Mouse (Mus musculus) CH12.LX (cell line): Measurements from ENCODE around the gene B3gnt2. TPM values are rescaled to one million over a fixed set of nuclear protein-coding genes. Genes with fewer than 3 reads are reported as not detected.

Experiments used
- DNase-seq: peaks from one replicate; pipeline ENCODE4 v3.0.0-alpha.2; 2013; ENCODE audit errors: extremely low read depth
- H3K27ac ChIP-seq: 2 replicates; pipeline ENCODE4 v1.5.1; 2012; ENCODE audit warnings: low read depth, mild to moderate bottlenecking, control low read depth, moderate library complexity; ENCODE audit not compliant: insufficient read depth
- H3K27me3 ChIP-seq: replicated peaks from 2 replicates; pipeline ENCODE3; 2012; ENCODE audit warnings: inconsistent platforms
- H3K36me3 ChIP-seq, 2 experiments: replicated peaks in 1 of 2; 2 replicates each; pipeline versions ENCODE3 to v1.6.1; 2012; ENCODE audit warnings: inconsistent platforms in 1 of 2, low read length in 1 of 2, mild to moderate bottlenecking in 1 of 2, mixed read lengths in 1 of 2, moderate library complexity in 1 of 2; ENCODE audit not compliant: control insufficient read depth in 1 of 2, insufficient read depth in 1 of 2
- H3K4me1 ChIP-seq, 2 experiments: 2 replicates each; pipeline ENCODE4 v1.6.1; 2012; ENCODE audit warnings: inconsistent platforms in 1 of 2, moderate library complexity in 1 of 2; ENCODE audit not compliant: insufficient read depth in 2 of 2, control insufficient read depth in 1 of 2
- H3K4me2 ChIP-seq: 2 replicates; pipeline ENCODE4 v1.6.1; 2012; ENCODE audit warnings: low read depth, mild to moderate bottlenecking, control low read depth; ENCODE audit not compliant: poor library complexity, insufficient read depth, severe bottlenecking
- H3K4me3 ChIP-seq, 3 experiments: fragments of 150-350 bp in 1 of 3; sonication (generic) in 1 of 3; replicated peaks in 1 of 3; 2 replicates each; pipeline versions ENCODE3 to v1.5.1; 2011 to 2012; ENCODE audit warnings: low read depth in 2 of 3, low read length in 2 of 3, mild to moderate bottlenecking in 2 of 3, moderate library complexity in 2 of 3, control low read depth in 1 of 3, improper control_type of control experiment in 1 of 3, inconsistent platforms in 1 of 3, mixed read lengths in 1 of 3; ENCODE audit not compliant: poor library complexity in 1 of 3
- H3K79me2 ChIP-seq: replicated peaks from 2 replicates; pipeline ENCODE4 v1.6.1; 2012; ENCODE audit warnings: mild to moderate bottlenecking, moderate library complexity; ENCODE audit not compliant: control insufficient read depth, poor library complexity, insufficient read depth, severe bottlenecking; ENCODE audit errors: extremely low read depth
- H3K9ac ChIP-seq: 2 replicates; pipeline ENCODE4 v1.6.1; 2012; ENCODE audit warnings: low read depth, mild to moderate bottlenecking, control low read depth, moderate library complexity; ENCODE audit not compliant: insufficient read depth
- H3K9me3 ChIP-seq: replicated peaks from 2 replicates; pipeline ENCODE3; 2012; ENCODE audit warnings: low read length, inconsistent platforms, mixed read lengths
- BHLHE40 ChIP-seq: IDR thresholded peaks from 2 replicates; pipeline ENCODE4 v1.6.1; 2011; ENCODE audit warnings: mild to moderate bottlenecking, low read depth, low read length, improper control_type of control experiment
- CHD2 ChIP-seq: IDR thresholded peaks from 2 replicates; pipeline ENCODE4 v1.6.1; 2011; ENCODE audit warnings: low read length, improper control_type of control experiment
- E2F4 ChIP-seq: IDR thresholded peaks from 2 replicates; pipeline ENCODE4 v1.6.1; 2011; ENCODE audit warnings: low read depth, low read length, improper control_type of control experiment; ENCODE audit not compliant: insufficient replicate concordance
- ETS1 ChIP-seq: conservative IDR thresholded peaks from 2 replicates; pipeline ENCODE4 v1.6.1; 2012; ENCODE audit warnings: low read depth, mild to moderate bottlenecking, inconsistent platforms, low read length, improper control_type of control experiment, moderate library complexity
- GABPA ChIP-seq: IDR thresholded peaks from 2 replicates; pipeline ENCODE4 v1.6.1; 2012; ENCODE audit warnings: low read depth, low read length, improper control_type of control experiment, inconsistent platforms; ENCODE audit not compliant: insufficient replicate concordance
- HCFC1 ChIP-seq: IDR thresholded peaks from 2 replicates; pipeline ENCODE4 v1.6.1; 2012; ENCODE audit warnings: low read depth, mild to moderate bottlenecking, inconsistent platforms, low read length, improper control_type of control experiment
- IRF4 ChIP-seq: IDR thresholded peaks from 2 replicates; pipeline ENCODE4 v1.6.1; 2014; ENCODE audit warnings: low read depth, mild to moderate bottlenecking, inconsistent platforms, low read length, improper control_type of control experiment
- JUN ChIP-seq: IDR thresholded peaks from 2 replicates; pipeline ENCODE4 v1.6.1; 2011; ENCODE audit warnings: low read depth, mild to moderate bottlenecking, low read length, improper control_type of control experiment, moderate library complexity; ENCODE audit not compliant: insufficient read depth
- JUND ChIP-seq: conservative IDR thresholded peaks from 2 replicates; pipeline ENCODE4 v1.6.1; 2011; ENCODE audit warnings: low read depth, low read length, improper control_type of control experiment
- MAFK ChIP-seq: IDR thresholded peaks from 2 replicates; pipeline ENCODE4 v1.6.1; 2011; ENCODE audit warnings: low read length, improper control_type of control experiment; ENCODE audit not compliant: insufficient replicate concordance
- MYC ChIP-seq: IDR thresholded peaks from 2 replicates; pipeline ENCODE4 v1.6.1; 2011; ENCODE audit warnings: low read depth, mild to moderate bottlenecking, improper control_type of control experiment, low read length
- NELFE ChIP-seq: IDR thresholded peaks from 2 replicates; pipeline ENCODE4 v1.6.1; 2011; ENCODE audit warnings: low read depth, low read length, improper control_type of control experiment
- NRF1 ChIP-seq: IDR thresholded peaks from 2 replicates; pipeline ENCODE4 v1.6.1; 2014; ENCODE audit warnings: low read depth, mild to moderate bottlenecking, inconsistent platforms, low read length, improper control_type of control experiment, moderate library complexity
- PAX5 ChIP-seq: IDR thresholded peaks from 2 replicates; pipeline ENCODE4 v1.6.1; 2012; ENCODE audit warnings: low read length, inconsistent platforms, mixed read lengths
- POLR2A ChIP-seq: IDR thresholded peaks from 2 replicates; pipeline ENCODE4 v1.6.1; 2011; ENCODE audit warnings: low read depth, mild to moderate bottlenecking, improper control_type of control experiment, low read length
- POLR2AphosphoS2 ChIP-seq: IDR thresholded peaks from 2 replicates; pipeline ENCODE4 v1.6.1; 2011; ENCODE audit warnings: low read depth, low read length, improper control_type of control experiment
- RCOR1 ChIP-seq: conservative IDR thresholded peaks from 2 replicates; pipeline ENCODE4 v1.6.1; 2012; ENCODE audit warnings: low read depth, mild to moderate bottlenecking, inconsistent platforms, low read length, improper control_type of control experiment
- SMC3 ChIP-seq: IDR thresholded peaks from 2 replicates; pipeline ENCODE4 v1.6.1; 2011; ENCODE audit warnings: low read depth, low read length, improper control_type of control experiment
- TCF12 ChIP-seq: IDR thresholded peaks from 2 replicates; pipeline ENCODE4 v1.6.1; 2014; ENCODE audit warnings: low read depth, mild to moderate bottlenecking, inconsistent platforms, low read length, improper control_type of control experiment
- ZC3H11A ChIP-seq: IDR thresholded peaks from 2 replicates; pipeline ENCODE4 v1.6.1; 2012; ENCODE audit warnings: low read depth, mild to moderate bottlenecking, inconsistent platforms, low read length, improper control_type of control experiment
- ZKSCAN1 ChIP-seq: IDR thresholded peaks from 2 replicates; pipeline ENCODE4 v1.6.1; 2012; ENCODE audit warnings: low read depth, inconsistent platforms, low read length, improper control_type of control experiment, borderline replicate concordance
- dilution Hi-C: fragments of 300-500 bp; cut with MboI; formaldehyde crosslinking; loops from 2 replicates; pipeline ENCODE4 v1.14.3; 2020; ENCODE audit warnings: low sequenced_read_pairs; ENCODE audit not compliant: extremely low pct_unique_long_range_greater_than_20kb, extremely low pct_ligation_motif_present
- in situ Hi-C: fragments of 300-500 bp; cut with MboI; formaldehyde crosslinking; loops from 3 replicates; pipeline ENCODE4 v1.14.3; 2019; ENCODE audit warnings: low sequenced_read_pairs, low pct_ligation_motif_present, low pct_unique_long_range_greater_than_20kb, mixed read lengths
- polyA plus RNA-seq: library from polyadenylated mRNA; unstranded; fragments of >175 nt; gene quantifications from 2 replicates; pipeline ENCODE4 v1.2.1, GENCODE M21; 2012; ENCODE audit warnings: low read depth; ENCODE audit not compliant: insufficient read length
- total RNA-seq, 2 experiments: library from RNA; depleted of rRNA; stranded (reverse); fragments of 300-350 nt in 1 of 2; fragments of >200 nt in 1 of 2; gene quantifications; 2 replicates each; pipeline ENCODE4 v1.2.3; 2012 to 2014

Gene B3gnt2
- total and polyA plus RNA-seq, 3 experiments: 74.6 to 96.0 (median 75.2) TPM

- dilution Hi-C loops: no loop called here
- Histone ChIP-seq H3K36me3 (no peaks in the 10 kb centered on the region), H3K79me2 (no peaks in the 10 kb centered on the region), H3K4me3 (no peak overlapping the region), H3K4me1 (no peaks in the 10 kb centered on the region), H3K9ac (no peak overlapping the region), H3K4me2 (no peak overlapping the region), H3K27me3 (no peaks in the 10 kb centered on the region), H3K9me3 (peaks cover 10% of the 10 kb centered on the region), H3K27ac (no peak overlapping the region)
- no peak for DNase-seq
- in situ Hi-C loops: no loop called here
- TF ChIP-seq IRF4 (no peak), RCOR1 (no peak), JUND (no peak), HCFC1 (no peak), POLR2AphosphoS2 (no peak), NELFE (no peak), BHLHE40 (no peak), ETS1 (no peak), NRF1 (no peak), E2F4 (no peak)
These were observed 126.8 kb downstream of the B3gnt2 start for GRCm38 (mm10) chr11:22733936-22734335.

- Histone ChIP-seq H3K9ac (no peak overlapping the region), H3K36me3 (no peaks in the 10 kb centered on the region), H3K9me3 (peaks cover 10% of the 10 kb centered on the region), H3K4me3 (no peak overlapping the region), H3K4me2 (no peak overlapping the region), H3K27ac (no peak overlapping the region), H3K79me2 (no peaks in the 10 kb centered on the region), H3K27me3 (no peaks in the 10 kb centered on the region), H3K4me1 (no peaks in the 10 kb centered on the region)
- DNase-seq: no peak
- in situ Hi-C loops: no loop called here
- dilution Hi-C loops: no loop called here
- TF ChIP-seq MAFK: no peak
- no peak for TF ChIP-seq TCF12
- TF ChIP-seq RCOR1: no peak
- TF ChIP-seq GABPA: no peak
- TF ChIP-seq JUN: no peak
- no peak for TF ChIP-seq CHD2
- TF ChIP-seq E2F4: no peak
- TF ChIP-seq POLR2A: no peak
- TF ChIP-seq SMC3: no peak
- TF ChIP-seq PAX5: no peak
- TF ChIP-seq MYC: no peak
- TF ChIP-seq ZC3H11A: no peak
- no peak for TF ChIP-seq ZKSCAN1
These were observed 127.9 kb downstream of the B3gnt2 start for GRCm38 (mm10) chr11:22732907-22733306.
